ENCODE assay signal across 11 mouse cellular contexts in the genomic region with DNA sequence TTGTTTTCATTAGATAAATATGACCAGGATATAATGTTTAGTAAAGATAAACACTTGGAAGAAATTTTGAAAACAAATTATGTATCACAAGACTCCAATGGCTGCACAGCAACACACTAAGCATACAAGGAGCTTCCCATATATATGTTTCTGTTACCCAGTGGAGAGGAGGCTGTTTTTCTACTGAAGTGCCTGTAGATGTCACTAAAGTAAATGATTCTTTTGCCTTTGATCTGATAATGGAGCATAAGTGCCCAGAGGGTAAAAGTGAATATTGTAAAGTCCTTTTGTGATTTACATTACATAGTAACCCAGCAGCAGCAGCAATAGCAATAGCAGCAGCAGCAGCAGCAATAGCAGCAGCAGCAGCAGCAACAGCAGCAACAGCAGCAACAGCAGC.
A peak's percentile ranks its signal among the peaks of the same experiment; 100 is the strongest.
DNase-seq lines count a peak whose midpoint lies in the region; ATAC-seq and TF ChIP-seq lines count a peak whose summit lies in the region.
"Had no signal": no experiment of that assay in that cellular context is flagged by ENCODE, and none has a peak within 500 bp of the region (broad histone marks: within the 10 kb centered on the region; RNA-seq: fewer than 3 reads in every experiment).

No protein-coding gene starts in this region.

- H3K4me1 ChIP-seq in hindbrain, postnatal 0 days (ENCODE audit: insufficient read depth, low read length): no peaks in the 10 kb centered on the region
- H3K4me1 ChIP-seq in hindbrain, embryonic 13.5 days (replicated peaks): no peaks in the 10 kb centered on the region; the same call in 1 of the 2 replicates
- H3K4me1 ChIP-seq in neural tube, embryonic 14.5 days (ENCODE audit: control insufficient read depth, insufficient read depth, low read length): peaks cover 4% of the 10 kb centered on the region
- H3K4me1 ChIP-seq in neural tube, embryonic 15.5 days: no peaks in the 10 kb centered on the region; the same call in 1 of the 2 replicates
- no peaks in the 10 kb centered on the region for H3K4me1 ChIP-seq in cerebellum, adult 2 months (ENCODE audit: control insufficient read depth, insufficient read depth, low read length)

- no peak for TF ChIP-seq POLR2A in cerebellum, adult 2 months (IDR thresholded peaks at IDR 0.05; ENCODE audit: borderline replicate concordance, insufficient read depth, low read length)

- TF ChIP-seq CTCF in hindbrain, postnatal 0 days (IDR thresholded peaks at IDR 0.05; ENCODE audit: low read depth): peak; percentile 63
- TF ChIP-seq CTCF in cerebellum, adult 2 months (IDR thresholded peaks at IDR 0.05; ENCODE audit: borderline replicate concordance, insufficient read depth, low read depth, low read length): no peak

- H3K9me3 ChIP-seq in hindbrain, postnatal 0 days (ENCODE audit: low read length): no peaks in the 10 kb centered on the region
- no peaks in the 10 kb centered on the region for H3K9me3 ChIP-seq in hindbrain, embryonic 13.5 days
- H3K9me3 ChIP-seq in neural tube, embryonic 14.5 days (ENCODE audit: control insufficient read depth, low read length): no peaks in the 10 kb centered on the region
- H3K9me3 ChIP-seq in neural tube, embryonic 15.5 days (replicated peaks): no peaks in the 10 kb centered on the region

- H3K27me3 ChIP-seq in hindbrain, postnatal 0 days (ENCODE audit: insufficient read depth, low read length): no peaks in the 10 kb centered on the region
- H3K27me3 ChIP-seq in hindbrain, embryonic 13.5 days: no peaks in the 10 kb centered on the region
- no peaks in the 10 kb centered on the region for H3K27me3 ChIP-seq in neural tube, embryonic 14.5 days (ENCODE audit: control insufficient read depth, insufficient read depth, low read length)
- no peaks in the 10 kb centered on the region for H3K27me3 ChIP-seq in neural tube, embryonic 15.5 days (replicated peaks)
- no peaks in the 10 kb centered on the region for H3K27me3 ChIP-seq in cerebellum, adult 2 months (ENCODE audit: control insufficient read depth, insufficient read depth, low read length)

- peak; percentile 58 for DNase-seq in hindbrain, postnatal 0 days (ENCODE audit: low spot score)
- DNase-seq in embryo, embryonic 10.5 days (ENCODE audit: low spot score): peak; percentile 29
- DNase-seq in adrenal gland, adult 8-10 months: no peak
- DNase-seq in cerebellum, adult 2 months: no peak
- DNase-seq: kidney, adult 9 months; lung, postnatal 10 days; spleen, adult 18-20 months; thymus, postnatal 25 days had no signal

- H3K36me3 ChIP-seq in hindbrain, postnatal 0 days (ENCODE audit: insufficient read depth, low read length): no peaks in the 10 kb centered on the region
- H3K36me3 ChIP-seq in hindbrain, embryonic 13.5 days: no peaks in the 10 kb centered on the region
- no peaks in the 10 kb centered on the region for H3K36me3 ChIP-seq in neural tube, embryonic 14.5 days (ENCODE audit: control insufficient read depth, insufficient read depth, low read length)
- no peaks in the 10 kb centered on the region for H3K36me3 ChIP-seq in neural tube, embryonic 15.5 days

- no peak overlapping the region for H3K4me3 ChIP-seq in hindbrain, postnatal 0 days (ENCODE audit: low read length)
- H3K4me3 ChIP-seq in hindbrain, embryonic 13.5 days: no peak overlapping the region
- no peak overlapping the region for H3K4me3 ChIP-seq in neural tube, embryonic 14.5 days (ENCODE audit: low read depth, low read length)
- H3K4me3 ChIP-seq in neural tube, embryonic 15.5 days (replicated peaks): no peak overlapping the region
- no peak overlapping the region for H3K4me3 ChIP-seq in cerebellum, adult 2 months (replicated peaks; ENCODE audit: insufficient read depth, low read depth, low read length)

- no peak overlapping the region for H3K4me2 ChIP-seq in hindbrain, postnatal 0 days (ENCODE audit: low read depth, low read length)
- H3K4me2 ChIP-seq in hindbrain, embryonic 13.5 days: no peak overlapping the region
- H3K4me2 ChIP-seq in neural tube, embryonic 14.5 days (ENCODE audit: low read depth, low read length): no peak overlapping the region
- H3K4me2 ChIP-seq in neural tube, embryonic 15.5 days: no peak overlapping the region

- no peak for ATAC-seq in hindbrain, postnatal 0 days
- no peak for ATAC-seq in hindbrain, embryonic 13.5 days (ENCODE audit: low FRiP score)
- peak; percentile 64 for ATAC-seq in neural tube, embryonic 14.5 days (ENCODE audit: low read depth)
- ATAC-seq in neural tube, embryonic 15.5 days (ENCODE audit: low FRiP score): no peak

- no peak overlapping the region for H3K27ac ChIP-seq in hindbrain, postnatal 0 days
- H3K27ac ChIP-seq in hindbrain, embryonic 13.5 days: no peak overlapping the region
- H3K27ac ChIP-seq in neural tube, embryonic 14.5 days (ENCODE audit: low read depth, low read length): no peak overlapping the region
- no peak overlapping the region for H3K27ac ChIP-seq in neural tube, embryonic 15.5 days (replicated peaks)
- no peak overlapping the region for H3K27ac ChIP-seq in cerebellum, adult 2 months (ENCODE audit: insufficient read depth, low read length)

- no peak overlapping the region for H3K9ac ChIP-seq in hindbrain, postnatal 0 days (replicated peaks; ENCODE audit: low read length)
- H3K9ac ChIP-seq in hindbrain, embryonic 13.5 days: no peak overlapping the region
- H3K9ac ChIP-seq in neural tube, embryonic 14.5 days (replicated peaks; ENCODE audit: low read depth, low read length): no peak overlapping the region
- H3K9ac ChIP-seq in neural tube, embryonic 15.5 days (replicated peaks): no peak overlapping the region

Comparison
In these comparisons a context has a peak if more than half of its experiments do, and no peak if none do; other contexts are left out.
1. DNase-seq: peak in hindbrain, postnatal 0 days (single experiment) and embryo, embryonic 10.5 days (single experiment); none in adrenal gland, adult 8-10 months (single experiment) and cerebellum, adult 2 months (0 of 2).